Mouse (Mus musculus): ENCODE data around the gene Ajap1. TPM values are rescaled to one million over a fixed set of nuclear protein-coding genes. Genes with fewer than 3 reads are reported as not detected.

Gene Ajap1
- polyA plus RNA-seq, 1 experiment from 2014 or later, result 0.20 TPM

DNA sequence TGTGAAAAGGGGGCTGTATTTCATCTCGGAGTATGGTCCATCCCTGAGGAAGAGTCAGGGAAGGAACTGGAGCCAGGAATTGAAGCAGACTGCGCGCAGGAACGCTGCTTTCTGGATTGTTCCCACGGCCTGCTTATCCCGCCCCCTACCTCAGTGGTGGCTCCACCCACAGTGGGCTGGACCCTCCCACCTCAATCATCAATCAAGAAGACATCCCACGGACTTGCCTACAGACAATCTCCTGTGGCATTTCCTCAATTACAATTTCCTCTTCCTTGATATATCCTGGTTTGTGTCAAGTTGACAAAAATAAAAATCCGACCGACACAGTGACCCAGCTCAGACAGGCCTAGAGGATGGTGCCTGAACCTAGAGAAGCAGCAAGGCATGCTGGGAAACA, 66.5 kb downstream of the Ajap1 start:
- 35% methylated on average over 9 of the region's 9 CpGs for WGBS (ENCODE audit: insufficient replicate concordance)
- no peak overlapping the region for H3K27ac ChIP-seq (replicated peaks)
- H3K27me3 ChIP-seq, result no peaks in the 10 kb centered on the region
- no peak for ATAC-seq (ENCODE audit: insufficient read depth)
- no peak overlapping the region for H3K4me3 ChIP-seq (replicated peaks)
- H3K4me1 ChIP-seq (replicated peaks), result no peaks in the 10 kb centered on the region
- no peak overlapping the region for H3K9ac ChIP-seq
- H3K36me3 ChIP-seq (replicated peaks), result no peaks in the 10 kb centered on the region
- H3K4me2 ChIP-seq, result no peak overlapping the region
- H3K9me3 ChIP-seq (replicated peaks), result no peaks in the 10 kb centered on the region

DNA sequence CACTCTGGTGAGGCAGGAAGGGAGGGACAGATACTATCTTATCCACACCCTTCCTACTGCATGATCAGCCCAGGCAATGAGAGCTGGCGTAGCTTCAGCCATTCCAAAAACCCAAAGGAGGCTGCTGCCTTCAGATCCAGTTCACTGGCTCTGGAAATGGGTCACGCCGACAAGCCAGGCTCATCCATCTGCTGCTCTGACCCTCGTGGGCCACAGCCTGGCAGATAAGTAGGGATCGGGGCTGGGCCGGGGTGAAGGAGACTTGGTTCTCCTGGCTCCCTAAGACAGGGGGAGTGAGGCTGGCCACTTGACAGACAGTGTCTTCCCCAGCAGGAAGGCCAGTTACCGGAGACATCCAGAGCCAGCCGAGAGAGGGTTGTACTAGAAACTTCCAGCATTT, 84.2 kb downstream of the Ajap1 start:
- H3K4me1 ChIP-seq (replicated peaks), result no peaks in the 10 kb centered on the region
- H3K9ac ChIP-seq, result no peak overlapping the region
- H3K9me3 ChIP-seq (replicated peaks), result peaks cover 16% of the 10 kb centered on the region
- H3K36me3 ChIP-seq (replicated peaks), result no peaks in the 10 kb centered on the region
- WGBS (ENCODE audit: insufficient replicate concordance), result 63% methylated on average over 8 of the region's 8 CpGs
- no peak overlapping the region for H3K27ac ChIP-seq (replicated peaks)
- no peak overlapping the region for H3K4me2 ChIP-seq
- no peaks in the 10 kb centered on the region for H3K27me3 ChIP-seq
- H3K4me3 ChIP-seq (replicated peaks), result no peak overlapping the region
- ATAC-seq (ENCODE audit: insufficient read depth), result no peak

DNA sequence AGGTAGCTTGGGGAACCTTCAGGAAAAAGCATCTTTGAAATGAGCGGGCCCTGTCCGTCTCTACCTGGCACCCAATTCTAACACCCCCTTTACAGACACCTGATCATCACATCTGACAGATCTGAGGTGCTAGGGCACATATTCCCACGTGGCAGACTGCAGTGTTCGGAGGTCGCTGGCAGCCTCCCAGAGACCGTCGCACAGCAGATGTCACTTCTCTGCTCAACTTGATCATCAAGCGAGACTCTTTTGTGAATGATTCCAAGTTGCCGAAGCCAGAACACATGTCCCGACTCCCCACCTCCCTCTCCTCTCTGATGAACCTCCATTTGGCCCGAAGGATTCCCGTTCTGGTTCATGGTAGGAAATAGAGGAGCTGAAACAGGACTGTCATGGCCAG, 95.1 kb downstream of the Ajap1 start:
- H3K4me1 ChIP-seq (replicated peaks), result no peaks in the 10 kb centered on the region
- WGBS (ENCODE audit: insufficient replicate concordance), result 72% methylated on average over 12 of the region's 12 CpGs

DNA sequence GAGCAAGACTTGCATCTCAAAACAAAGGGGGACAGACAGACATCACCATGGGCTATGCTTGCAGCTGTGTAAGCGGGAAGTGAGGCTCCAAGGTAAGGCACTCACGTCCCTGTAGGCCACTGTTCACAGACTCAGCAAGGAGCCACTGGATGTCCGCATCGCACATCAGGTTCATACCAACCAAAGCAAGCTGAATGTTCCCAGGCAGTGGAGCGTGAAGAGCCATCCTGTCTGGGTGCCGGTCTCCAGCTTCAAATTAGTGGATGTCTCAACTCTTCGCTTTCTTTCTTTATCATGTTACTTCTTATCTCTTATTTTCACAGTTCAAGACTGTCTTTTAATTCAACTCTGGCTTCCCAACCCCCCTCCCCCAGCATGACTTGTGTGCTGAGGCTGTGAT, 101.2 kb downstream of the Ajap1 start:
- ATAC-seq (ENCODE audit: insufficient read depth), result no peak
- 51% methylated on average over 7 of the region's 7 CpGs for WGBS (ENCODE audit: insufficient replicate concordance)
- Histone ChIP-seq H3K27me3 (no peaks in the 10 kb centered on the region), H3K4me1 (replicated peaks) (no peaks in the 10 kb centered on the region), H3K36me3 (replicated peaks) (no peaks in the 10 kb centered on the region), H3K9ac (no peak overlapping the region), H3K9me3 (replicated peaks) (0 out of 2 replicates have a peak, but pooled peaks cover 8% of the 10 kb centered on the region), H3K4me3 (replicated peaks) (no peak overlapping the region), H3K4me2 (no peak overlapping the region), H3K27ac (replicated peaks) (no peak overlapping the region)

More for the DNA sequence above, 95.1 kb downstream of the Ajap1 start:
- no peak overlapping the region for H3K4me3 ChIP-seq (replicated peaks)
- no peak overlapping the region for H3K4me2 ChIP-seq
- no peaks in the 10 kb centered on the region for H3K27me3 ChIP-seq
- no peak overlapping the region for H3K9ac ChIP-seq
- H3K27ac ChIP-seq (replicated peaks), result no peak overlapping the region
- no peak for ATAC-seq (ENCODE audit: insufficient read depth)
- 0 out of 2 replicates have a peak, but pooled peaks cover 17% of the 10 kb centered on the region for H3K9me3 ChIP-seq (replicated peaks)
- H3K36me3 ChIP-seq (replicated peaks), result no peaks in the 10 kb centered on the region

DNA sequence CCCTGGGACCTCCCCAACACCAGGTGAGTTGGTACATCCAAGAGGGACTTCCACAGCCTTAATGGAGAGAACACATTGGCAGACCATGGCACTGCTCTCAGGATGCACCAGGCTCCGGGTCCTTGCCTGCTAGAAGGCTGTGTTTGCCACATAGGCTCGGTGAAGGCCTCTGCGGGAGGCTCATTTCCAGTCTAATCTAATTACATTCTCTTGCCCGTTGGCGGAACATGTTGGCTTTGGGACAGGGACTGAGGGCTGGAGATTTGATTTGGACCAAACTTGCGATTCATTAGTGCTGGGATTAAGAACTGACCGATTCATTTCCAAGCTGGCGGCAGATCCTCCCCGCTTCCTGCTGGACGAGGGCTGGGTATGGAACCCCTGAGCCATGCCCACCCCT, 101.7 kb downstream of the Ajap1 start:
- Histone ChIP-seq H3K27me3 (no peaks in the 10 kb centered on the region), H3K4me2 (no peak overlapping the region), H3K4me3 (replicated peaks) (no peak overlapping the region), H3K4me1 (replicated peaks) (no peaks in the 10 kb centered on the region), H3K9ac (no peak overlapping the region), H3K9me3 (replicated peaks) (0 out of 2 replicates have a peak, but pooled peaks cover 4% of the 10 kb centered on the region), H3K36me3 (replicated peaks) (no peaks in the 10 kb centered on the region), H3K27ac (replicated peaks) (no peak overlapping the region)
- no peak for ATAC-seq (ENCODE audit: insufficient read depth)
- 74% methylated on average over 10 of the region's 10 CpGs for WGBS (ENCODE audit: insufficient replicate concordance)

DNA sequence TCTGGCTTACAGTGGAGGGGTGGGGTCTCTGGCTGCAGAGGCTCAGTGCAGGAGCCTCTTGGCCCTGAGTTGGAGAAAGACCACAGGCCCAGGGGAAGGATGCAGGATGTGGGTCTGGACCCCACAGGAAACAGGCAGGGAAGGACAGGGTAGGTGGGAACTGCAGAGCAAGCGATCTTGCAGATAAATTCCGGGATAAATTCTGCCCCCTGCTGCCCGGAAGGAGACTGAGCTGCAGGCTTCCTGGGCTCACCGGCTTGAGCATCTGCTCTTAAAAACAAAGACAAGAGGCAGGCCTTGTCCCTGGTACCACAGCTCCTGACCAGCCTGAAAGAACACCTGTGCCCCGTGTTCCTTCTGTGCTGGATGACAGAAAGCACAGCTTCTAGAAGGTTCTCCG, 104.6 kb downstream of the Ajap1 start:
- Histone ChIP-seq H3K36me3 (replicated peaks) (no peaks in the 10 kb centered on the region), H3K4me3 (replicated peaks) (no peak overlapping the region), H3K27ac (replicated peaks) (no peak overlapping the region), H3K4me2 (no peak overlapping the region), H3K9ac (no peak overlapping the region), H3K9me3 (replicated peaks) (no peaks in the 10 kb centered on the region), H3K27me3 (no peaks in the 10 kb centered on the region), H3K4me1 (replicated peaks) (no peaks in the 10 kb centered on the region)
- WGBS (ENCODE audit: insufficient replicate concordance), result 15% methylated on average over 6 of the region's 6 CpGs
- no peak for ATAC-seq (ENCODE audit: insufficient read depth)

DNA sequence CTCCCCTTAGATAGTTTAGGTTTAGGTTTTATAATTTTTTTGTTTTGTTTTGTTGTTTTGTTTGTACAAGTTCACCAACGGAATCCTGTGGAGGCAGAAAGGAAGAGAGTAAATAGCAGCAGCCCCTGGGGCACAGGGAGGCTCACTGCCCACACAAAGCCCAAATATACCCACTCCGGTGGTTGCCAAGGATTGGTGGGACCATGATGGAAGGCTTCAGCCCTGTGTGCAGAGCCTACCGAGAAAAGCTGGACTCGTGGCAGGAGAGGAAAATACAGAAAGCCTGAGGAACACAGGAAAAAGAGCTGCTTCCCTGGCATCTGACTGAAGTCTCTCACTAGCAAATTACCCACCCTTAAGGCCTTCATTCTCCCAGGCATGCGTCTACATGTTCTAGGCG, 108.4 kb downstream of the Ajap1 start:
- Histone ChIP-seq H3K36me3 (replicated peaks) (no peaks in the 10 kb centered on the region), H3K27ac (replicated peaks) (no peak overlapping the region), H3K4me1 (replicated peaks) (no peaks in the 10 kb centered on the region), H3K4me3 (replicated peaks) (no peak overlapping the region), H3K27me3 (no peaks in the 10 kb centered on the region), H3K9me3 (replicated peaks) (no peaks in the 10 kb centered on the region), H3K4me2 (no peak overlapping the region), H3K9ac (no peak overlapping the region)
- ATAC-seq (ENCODE audit: insufficient read depth), result no peak
- WGBS (ENCODE audit: insufficient replicate concordance), result 66% methylated on average over 6 of the region's 6 CpGs

DNA sequence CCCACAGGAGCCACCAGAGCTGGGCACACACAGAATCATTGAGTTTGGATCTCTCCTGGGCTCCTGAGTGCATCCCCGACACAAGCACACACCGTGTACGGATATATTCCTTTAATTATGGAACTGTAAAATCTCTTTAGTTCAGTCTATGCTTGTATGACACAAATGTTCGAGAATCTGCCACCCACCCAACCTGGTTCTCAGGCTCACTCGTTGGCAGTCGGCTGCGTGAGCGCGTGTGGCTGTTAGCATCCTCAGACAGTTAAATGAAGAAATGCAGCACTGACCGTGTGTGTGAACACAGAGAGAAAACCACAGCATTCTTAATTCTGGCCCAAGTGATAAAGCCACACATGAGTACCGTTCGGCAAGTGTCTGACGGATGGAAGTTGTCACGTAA, 109.5 kb downstream of the Ajap1 start:
- no peaks in the 10 kb centered on the region for H3K4me1 ChIP-seq (replicated peaks)
- H3K36me3 ChIP-seq (replicated peaks), result no peaks in the 10 kb centered on the region
- no peak overlapping the region for H3K4me3 ChIP-seq (replicated peaks)
- H3K27me3 ChIP-seq, result no peaks in the 10 kb centered on the region
- H3K27ac ChIP-seq (replicated peaks), result no peak overlapping the region
- ATAC-seq (ENCODE audit: insufficient read depth), result no peak
- H3K4me2 ChIP-seq, result no peak overlapping the region
- H3K9me3 ChIP-seq (replicated peaks), result no peaks in the 10 kb centered on the region
- 74% methylated on average over 14 of the region's 14 CpGs for WGBS (ENCODE audit: insufficient replicate concordance)
- H3K9ac ChIP-seq, result no peak overlapping the region

DNA sequence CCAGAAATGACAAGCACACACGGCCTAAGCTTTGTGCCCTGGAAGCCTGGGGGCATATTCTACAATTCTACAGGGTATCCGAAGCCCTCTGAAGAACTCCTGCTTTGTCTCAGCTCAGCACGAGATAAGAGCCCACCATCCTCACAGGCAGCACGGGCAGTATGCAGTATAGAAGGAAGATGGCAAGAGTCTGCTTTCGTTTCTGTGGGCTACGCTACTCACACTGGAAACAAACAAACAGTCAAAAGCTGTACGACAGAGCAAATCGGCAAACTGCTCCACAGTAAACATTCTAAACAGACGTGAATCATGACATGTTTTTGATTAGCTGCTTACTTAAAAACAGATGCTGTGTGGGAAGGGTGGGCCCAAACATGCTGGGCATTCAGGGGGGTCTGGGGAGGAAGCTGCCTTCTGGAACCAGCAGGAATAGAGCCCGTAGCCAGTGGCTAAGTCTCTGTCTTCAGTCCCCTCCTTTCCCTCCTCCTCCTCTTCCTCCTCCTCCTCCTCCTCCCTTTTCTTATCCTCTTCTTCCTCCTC, 113.9 kb downstream of the Ajap1 start:
- H3K9ac ChIP-seq, result no peak overlapping the region
- no peaks in the 10 kb centered on the region for H3K36me3 ChIP-seq (replicated peaks)
- WGBS (ENCODE audit: insufficient replicate concordance), result 57% methylated on average over 10 of the region's 10 CpGs
- H3K27me3 ChIP-seq, result no peaks in the 10 kb centered on the region
- no peak overlapping the region for H3K4me2 ChIP-seq
- ATAC-seq (ENCODE audit: insufficient read depth), result no peak
- no peak overlapping the region for H3K27ac ChIP-seq (replicated peaks)
- no peak overlapping the region for H3K4me3 ChIP-seq (replicated peaks)
- H3K4me1 ChIP-seq (replicated peaks), result no peaks in the 10 kb centered on the region
- H3K9me3 ChIP-seq (replicated peaks), result no peaks in the 10 kb centered on the region

DNA sequence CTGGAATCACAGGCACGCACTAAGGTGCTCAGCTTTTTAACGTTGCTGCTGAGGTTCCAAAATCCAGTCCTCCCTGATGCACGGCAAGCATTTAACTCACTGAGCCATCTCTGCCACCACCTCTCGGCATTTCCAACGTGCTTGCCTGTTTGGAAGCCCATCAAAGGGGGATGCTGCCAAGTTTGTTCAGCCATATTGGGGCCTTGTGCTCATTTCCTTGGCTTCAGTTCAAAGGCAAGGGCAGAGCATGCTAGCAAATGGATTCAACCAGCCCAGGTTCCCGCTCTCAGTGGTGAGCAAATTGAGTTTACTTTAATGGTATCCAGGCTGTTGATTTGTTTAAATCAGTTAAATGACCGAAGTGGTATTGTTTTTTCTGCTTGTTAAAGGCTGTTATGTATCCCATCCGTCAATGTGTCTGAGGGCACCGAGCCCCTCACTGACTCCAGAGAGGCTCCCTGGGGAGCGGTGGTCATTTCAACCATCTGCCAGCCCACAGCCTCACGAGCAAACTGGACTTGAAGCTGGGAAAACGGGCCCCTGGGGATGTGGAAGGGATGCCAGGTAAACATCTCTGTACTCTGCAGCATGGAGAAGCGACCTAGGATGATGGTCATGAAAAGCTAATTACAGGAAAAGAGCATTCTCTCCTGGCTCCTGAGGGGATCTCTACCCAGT, 121.6 kb downstream of the Ajap1 start:
- Histone ChIP-seq H3K36me3 (replicated peaks) (no peaks in the 10 kb centered on the region), H3K9me3 (replicated peaks) (peaks cover 9% of the 10 kb centered on the region; the same call in 1 of the 2 replicates), H3K4me1 (replicated peaks) (no peaks in the 10 kb centered on the region), H3K4me2 (no peak overlapping the region), H3K27ac (replicated peaks) (no peak overlapping the region), H3K4me3 (replicated peaks) (no peak overlapping the region), H3K9ac (no peak overlapping the region), H3K27me3 (no peaks in the 10 kb centered on the region)
- ATAC-seq (ENCODE audit: insufficient read depth), result no peak
- WGBS (ENCODE audit: insufficient replicate concordance), result 42% methylated on average over 13 of the region's 13 CpGs

DNA sequence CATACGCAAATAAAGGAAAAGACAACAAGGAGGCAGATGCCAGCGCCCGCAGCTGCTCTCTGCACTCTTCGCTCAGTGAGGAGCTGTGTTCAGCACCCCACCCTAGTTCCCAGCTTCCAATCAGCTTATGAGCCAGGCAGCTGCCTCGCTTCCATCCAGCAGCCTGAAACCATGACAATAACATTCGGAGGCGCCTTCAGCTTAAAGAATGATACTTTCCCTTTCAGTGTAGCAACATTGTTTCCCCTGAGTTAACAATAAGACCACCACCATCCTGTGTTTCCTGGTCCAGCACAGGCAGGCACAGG, 124.4 kb downstream of the Ajap1 start:
- Histone ChIP-seq H3K4me1 (replicated peaks) (no peaks in the 10 kb centered on the region), H3K36me3 (replicated peaks) (no peaks in the 10 kb centered on the region), H3K9me3 (replicated peaks) (peaks cover 11% of the 10 kb centered on the region; the same call in 1 of the 2 replicates), H3K9ac (no peak overlapping the region), H3K4me2 (no peak overlapping the region), H3K4me3 (replicated peaks) (no peak overlapping the region), H3K27me3 (no peaks in the 10 kb centered on the region), H3K27ac (replicated peaks) (no peak overlapping the region)
- ATAC-seq (ENCODE audit: insufficient read depth), result no peak
- WGBS (ENCODE audit: insufficient replicate concordance), result 48% methylated on average over 7 of the region's 7 CpGs
